Mouse (Mus musculus) erythroblast, embryonic 14.5 days (primary cell): Measurements from ENCODE around the gene Hip1. TPM values are rescaled to one million over a fixed set of nuclear protein-coding genes. Genes with fewer than 3 reads are reported as not detected.

ENCODE experiments used
- H3K27me3 ChIP-seq: 2 replicates; pipeline ENCODE4 v1.6.1; 2012; ENCODE audit warnings: inconsistent platforms; ENCODE audit not compliant: control insufficient read depth
- H3K36me3 ChIP-seq: 2 replicates; pipeline ENCODE4 v1.6.1; 2012; ENCODE audit warnings: mild to moderate bottlenecking, inconsistent platforms; ENCODE audit not compliant: control insufficient read depth
- H3K4me1 ChIP-seq: 2 replicates; pipeline ENCODE4 v1.6.1; 2012; ENCODE audit warnings: inconsistent platforms; ENCODE audit not compliant: control insufficient read depth
- H3K4me3 ChIP-seq: replicated peaks from 2 replicates; pipeline ENCODE3; 2012; ENCODE audit warnings: moderate library complexity, mild to moderate bottlenecking, inconsistent platforms
- H3K9me3 ChIP-seq: 2 replicates; pipeline ENCODE4 v1.6.1; 2012; ENCODE audit warnings: low read length, inconsistent platforms, mixed read lengths; ENCODE audit not compliant: control insufficient read depth
- GATA1 ChIP-seq: IDR thresholded peaks from 2 replicates; pipeline ENCODE4 v1.6.1; 2012; ENCODE audit warnings: low read length, inconsistent platforms, mixed read lengths
- TAL1 ChIP-seq: IDR thresholded peaks from 3 replicates; pipeline ENCODE4 v1.6.1; 2012; ENCODE audit warnings: low read length, inconsistent platforms, mixed read lengths
- polyA plus RNA-seq: library from polyadenylated mRNA; stranded (reverse); fragments of >175 nt; gene quantifications from 2 replicates; pipeline ENCODE4 v1.2.3, GENCODE M21; 2012

The Hip1 gene
- polyA plus RNA-seq, 1 experiment: not detected

DNA sequence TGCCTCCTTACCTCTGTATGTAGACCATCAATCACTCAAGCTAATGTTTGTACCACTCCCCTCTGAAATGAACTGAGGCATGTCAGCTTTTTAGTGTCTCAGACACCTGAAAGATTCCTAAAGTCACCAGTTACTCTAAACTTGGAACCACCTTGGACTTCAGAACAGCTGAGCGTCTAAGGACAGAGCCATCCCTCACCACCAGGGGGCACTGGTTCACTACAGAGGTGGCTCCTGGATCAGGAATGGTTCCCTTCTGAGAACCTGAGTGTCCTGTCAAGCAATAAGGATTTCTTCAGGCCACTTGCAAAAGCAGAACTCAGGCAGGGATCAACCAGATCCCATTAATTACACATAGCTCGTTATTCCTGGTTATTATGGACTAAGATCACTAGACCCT lies 144.7 kb downstream of the Hip1 start:
- Histone ChIP-seq H3K4me1 (peaks cover 8% of the 10 kb centered on the region), H3K27me3 (no peaks in the 10 kb centered on the region), H3K9me3 (no peaks in the 10 kb centered on the region), H3K36me3 (no peaks in the 10 kb centered on the region), H3K4me3 (no peak overlapping the region)
- TF ChIP-seq GATA1: no peak
- no peak for TF ChIP-seq TAL1

DNA sequence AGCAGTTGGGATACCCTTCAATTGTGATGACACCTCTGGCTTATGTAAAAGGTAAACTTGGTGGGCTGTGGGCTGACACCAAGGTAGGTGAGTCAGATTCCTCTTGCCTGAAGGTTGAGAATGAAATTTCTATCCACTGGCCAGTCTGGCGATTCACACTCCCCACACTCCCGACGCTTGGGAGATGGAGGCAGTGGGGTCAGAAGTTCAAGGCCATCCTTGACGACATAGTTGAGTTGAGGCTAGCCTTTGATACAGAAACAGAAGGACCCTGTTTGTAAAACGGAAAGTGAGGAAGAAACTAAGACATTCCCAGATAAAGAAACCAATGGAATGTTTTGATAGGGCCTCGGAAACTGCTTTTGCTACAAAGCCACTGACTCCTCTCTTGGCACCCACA lies 145.5 kb downstream of the Hip1 start:
- H3K4me3 ChIP-seq: no peak overlapping the region
- no peaks in the 10 kb centered on the region for H3K9me3 ChIP-seq
- H3K36me3 ChIP-seq: no peaks in the 10 kb centered on the region
- H3K27me3 ChIP-seq: no peaks in the 10 kb centered on the region
- no peak for TF ChIP-seq GATA1
- TF ChIP-seq TAL1: no peak
- peaks cover 17% of the 10 kb centered on the region for H3K4me1 ChIP-seq

DNA sequence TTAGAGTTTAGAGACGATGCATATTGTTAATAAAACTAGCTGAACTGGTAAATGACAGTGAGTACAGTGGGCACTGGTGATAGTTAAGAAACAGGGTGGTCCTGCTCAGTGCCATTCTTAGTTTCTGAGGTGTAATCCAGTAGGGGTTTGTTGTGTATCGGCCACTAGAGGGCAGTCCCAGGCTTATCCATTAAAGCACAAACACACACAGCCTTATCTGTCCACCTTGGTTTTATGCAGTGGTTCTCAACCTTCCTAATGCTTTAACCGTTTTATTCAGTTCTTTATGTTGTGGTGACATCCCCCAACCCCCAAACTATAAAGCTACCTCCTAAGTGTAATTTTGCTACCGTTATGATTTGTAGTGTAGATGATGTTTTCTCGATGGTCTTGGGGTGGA lies 149.1 kb downstream of the Hip1 start:
- Histone ChIP-seq H3K4me3 (no peak overlapping the region), H3K9me3 (no peaks in the 10 kb centered on the region), H3K4me1 (peaks cover 38% of the 10 kb centered on the region), H3K27me3 (no peaks in the 10 kb centered on the region), H3K36me3 (peaks cover 15% of the 10 kb centered on the region)
- TF ChIP-seq GATA1 (peak; percentile 44; the same call in 1 of the 2 replicates), TAL1 (no peak)

DNA sequence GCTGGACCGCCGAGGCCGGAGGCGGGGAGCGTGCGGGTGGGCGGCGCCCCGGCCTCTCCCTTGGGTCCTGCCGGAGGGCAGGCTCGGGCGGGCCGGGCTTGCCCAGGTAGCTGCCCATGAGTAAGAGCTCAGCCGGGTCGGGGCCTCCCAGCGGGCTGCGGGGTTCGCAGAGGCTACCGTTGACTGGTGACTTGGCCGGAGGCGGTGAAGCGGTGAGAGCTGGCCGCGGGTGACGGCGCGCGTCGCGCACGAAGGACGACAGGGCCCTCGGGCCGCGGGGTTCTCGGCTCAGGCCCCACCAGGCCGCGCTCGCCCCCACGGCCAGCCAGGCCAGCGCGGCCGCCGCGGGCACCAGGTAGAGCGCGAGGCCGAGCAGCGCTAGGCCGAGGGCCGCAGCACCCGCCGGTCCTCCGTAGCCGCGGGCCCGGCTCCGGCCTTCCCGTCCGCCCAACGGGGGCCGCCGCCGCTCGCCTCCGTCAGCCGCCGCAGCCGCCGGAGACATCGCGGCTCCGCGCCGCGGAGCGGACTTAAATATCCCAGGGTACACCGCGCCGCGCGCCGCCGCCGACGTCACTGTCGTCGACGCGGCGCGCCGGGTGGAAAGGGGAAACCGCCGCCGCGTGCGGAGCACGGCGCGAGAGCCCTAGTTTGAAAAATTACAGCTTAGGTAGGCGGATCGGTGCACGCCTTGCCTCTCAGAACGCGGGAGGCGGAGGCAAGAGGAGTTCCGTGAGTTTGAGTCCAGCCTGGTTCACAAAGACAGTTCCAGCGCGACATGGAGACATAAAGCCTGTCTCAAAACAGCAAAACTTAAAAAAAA lies 150.7 kb downstream of the Hip1 start, which contains the start of gene Pom121:
Gene Pom121 (minus strand): TSS at position 543 of the 820 bp plus-strand sequence.
- TF ChIP-seq GATA1 (no peak), TAL1 (no peak)
- Histone ChIP-seq H3K9me3 (no peaks in the 10 kb centered on the region), H3K27me3 (no peaks in the 10 kb centered on the region), H3K4me1 (peaks cover 38% of the 10 kb centered on the region), H3K36me3 (peaks cover 31% of the 10 kb centered on the region), H3K4me3 (peak within 1 kb of the TSS; percentile 96)

DNA sequence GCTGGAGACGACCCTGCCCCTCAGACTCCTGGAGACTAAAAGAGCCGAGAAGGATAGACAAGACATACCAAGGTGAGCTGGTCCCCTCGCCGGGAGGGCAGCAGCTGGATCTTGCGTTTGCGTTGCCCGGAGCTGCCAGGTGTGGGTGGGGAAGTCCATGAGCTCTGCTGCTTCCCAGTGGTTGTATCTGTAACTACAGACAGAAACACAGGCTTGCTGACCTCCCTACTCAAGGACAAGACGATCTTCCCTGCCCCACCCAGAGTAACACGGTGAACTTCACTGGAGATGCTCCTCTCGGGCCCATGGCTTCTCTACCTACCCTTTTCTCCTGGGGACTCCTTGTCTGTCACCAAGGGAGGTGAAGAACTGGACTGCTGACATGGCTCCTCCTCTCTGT lies 161.1 kb downstream of the Hip1 start:
- Histone ChIP-seq H3K27me3 (no peaks in the 10 kb centered on the region), H3K9me3 (no peaks in the 10 kb centered on the region), H3K4me1 (no peaks in the 10 kb centered on the region), H3K4me3 (no peak overlapping the region), H3K36me3 (peaks cover 96% of the 10 kb centered on the region)
- TF ChIP-seq TAL1 (no peak), GATA1 (no peak)

DNA sequence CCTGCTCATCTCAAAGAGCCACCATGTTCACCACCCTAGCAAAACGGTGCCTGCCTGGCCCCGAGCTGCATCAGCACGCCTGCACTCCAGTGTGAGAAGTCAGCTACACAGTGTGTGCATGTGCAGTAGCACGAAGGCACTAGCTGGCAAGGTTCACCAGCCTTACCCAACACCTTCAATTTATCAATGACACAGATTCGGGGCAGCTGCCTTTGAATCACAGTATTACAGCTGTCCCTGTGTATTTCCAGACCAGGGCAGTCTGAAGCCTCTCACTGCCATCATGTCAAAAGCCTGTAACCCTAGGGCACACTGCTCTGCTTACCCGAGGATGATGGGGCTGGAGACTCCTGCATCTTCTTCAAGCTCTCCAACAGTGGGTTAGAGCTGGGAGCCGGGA lies 162.2 kb downstream of the Hip1 start:
- TF ChIP-seq TAL1 (no peak), GATA1 (no peak)
- Histone ChIP-seq H3K27me3 (no peaks in the 10 kb centered on the region), H3K36me3 (peaks cover 96% of the 10 kb centered on the region), H3K4me3 (no peak overlapping the region), H3K9me3 (no peaks in the 10 kb centered on the region), H3K4me1 (no peaks in the 10 kb centered on the region)

DNA sequence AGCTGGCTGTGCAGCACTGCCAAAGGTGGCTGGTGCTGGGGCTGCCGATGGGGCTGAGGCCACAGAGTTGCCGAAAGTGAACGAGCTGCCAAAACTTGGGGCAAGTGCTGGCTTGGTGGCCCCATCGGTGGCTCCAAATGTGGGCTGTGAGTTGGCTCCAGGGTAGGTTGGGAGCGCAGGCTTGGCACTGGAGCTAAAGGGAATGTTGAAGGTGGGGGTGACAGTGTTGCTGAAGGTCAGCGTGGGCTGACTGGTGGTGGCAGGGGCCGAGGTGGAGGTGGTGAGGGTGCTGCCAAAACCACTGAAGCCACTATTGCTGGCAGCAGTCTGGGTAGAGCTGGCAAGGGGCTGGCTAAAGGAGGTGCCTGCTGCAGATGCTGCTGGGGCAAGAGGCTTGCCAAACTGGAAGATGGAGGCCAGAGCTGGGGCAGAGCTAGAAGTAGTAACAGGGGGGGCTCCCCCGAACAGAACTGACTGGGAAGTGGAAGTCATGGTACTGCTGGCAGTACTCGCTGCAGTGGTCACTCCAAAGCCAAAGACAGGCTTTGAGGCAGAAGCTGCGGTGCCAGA lies 163.5 kb downstream of the Hip1 start:
- TF ChIP-seq TAL1 (no peak), GATA1 (no peak)
- Histone ChIP-seq H3K4me3 (no peak overlapping the region), H3K4me1 (no peaks in the 10 kb centered on the region), H3K9me3 (no peaks in the 10 kb centered on the region), H3K36me3 (peaks cover 96% of the 10 kb centered on the region), H3K27me3 (no peaks in the 10 kb centered on the region)

DNA sequence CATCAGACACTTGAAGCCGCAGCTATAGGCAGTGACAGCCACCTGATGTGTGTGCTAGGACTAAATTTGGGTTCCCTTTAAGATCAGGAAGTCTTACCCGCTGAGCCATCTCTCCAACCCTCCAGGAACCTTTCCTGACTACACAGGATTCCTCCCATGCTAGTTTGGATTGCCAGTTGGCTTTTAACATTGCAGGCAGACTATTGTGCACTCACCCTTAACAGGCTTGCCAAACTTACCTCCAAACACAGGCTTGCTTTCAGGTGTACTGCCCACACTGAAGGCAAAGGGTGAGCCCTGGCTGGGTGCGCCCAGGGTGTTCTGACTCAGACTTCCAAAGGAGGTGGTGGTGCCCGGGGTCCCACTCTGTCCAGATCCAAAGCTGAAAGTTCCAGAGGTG lies 164.2 kb downstream of the Hip1 start:
- H3K27me3 ChIP-seq: no peaks in the 10 kb centered on the region
- no peak overlapping the region for H3K4me3 ChIP-seq
- no peaks in the 10 kb centered on the region for H3K4me1 ChIP-seq
- TF ChIP-seq GATA1 (no peak), TAL1 (no peak)
- H3K36me3 ChIP-seq: peaks cover 100% of the 10 kb centered on the region
- H3K9me3 ChIP-seq: no peaks in the 10 kb centered on the region

DNA sequence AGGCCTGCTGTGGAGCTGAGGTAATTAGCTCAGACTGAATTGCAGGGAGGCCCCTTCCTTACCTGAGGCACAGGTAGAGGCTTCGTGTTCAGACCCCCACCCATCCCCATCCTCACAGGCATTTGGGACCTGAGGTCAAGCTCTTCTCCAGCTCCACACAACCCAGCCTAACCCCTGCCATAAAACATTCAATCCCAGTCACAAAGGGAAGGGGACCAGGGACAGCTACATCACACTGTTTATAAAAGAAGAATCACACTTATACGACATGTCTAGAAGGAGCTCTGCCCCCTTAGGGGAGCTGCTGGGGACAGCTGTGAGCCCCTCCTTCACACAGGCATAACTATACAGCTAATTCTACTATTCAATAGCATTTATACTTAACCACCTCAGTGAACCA lies 168.6 kb downstream of the Hip1 start:
- H3K4me3 ChIP-seq: no peak overlapping the region
- peaks cover 4% of the 10 kb centered on the region for H3K9me3 ChIP-seq
- TF ChIP-seq GATA1: no peak
- TF ChIP-seq TAL1: no peak
- peaks cover under 1% of the 10 kb centered on the region for H3K4me1 ChIP-seq
- H3K36me3 ChIP-seq: peaks cover 97% of the 10 kb centered on the region
- H3K27me3 ChIP-seq: no peaks in the 10 kb centered on the region
